Mouse (Mus musculus) C3H10T1/2 (cell line): ENCODE measurements around the gene Nkx1-2. TPM values are rescaled to one million over a fixed set of nuclear protein-coding genes. Genes with fewer than 3 reads are reported as not detected.

Experiments
- polyA plus RNA-seq, 2 experiments: library from polyadenylated mRNA; unstranded; fragments of >200 nt; fragmentation: generic; extraction: Trizol; gene quantifications; one replicate each; pipeline ENCODE4 v1.2.1; 2012; ENCODE audit warnings: missing spikeins in 2 of 2

The Nkx1-2 gene
- not detected for polyA plus RNA-seq

GRCm38 (mm10) chr7:132599071-132599975 lies at the start of gene Nkx1-2:
TSS of gene Nkx1-2 (minus strand) at chr7:132599637.

GRCm38 (mm10) chr7:132610468-132611318 lies 11.3 kb upstream of the Nkx1-2 start, which contains the start of gene Lhpp:
TSS of gene Lhpp (plus strand) at chr7:132610638.

GRCm38 (mm10) chr7:132576116-132576650 lies 23.3 kb downstream of the Nkx1-2 start, which contains the start of gene Oat:
TSS of gene Oat (minus strand) at chr7:132576398.

Other genes starting within 250 kb of the Nkx1-2 start
- 100 to 1,000 TPM in 1 of 2 experiments, 10 to 100 TPM in 1; 21.1 to 121 TPM for gene Oat, start 23.2 kb downstream of the Nkx1-2 start, polyA plus RNA-seq
- 10 to 100 TPM; 12.3 to 15.7 TPM for gene Lhpp, start 11.0 kb upstream of the Nkx1-2 start, polyA plus RNA-seq
- gene Fam53b, start 214.2 kb upstream of the Nkx1-2 start, polyA plus RNA-seq, result 10 to 100 TPM in 1 of 2 experiments, 1 to 10 TPM in 1; 1.4 to 11.2 TPM